Mouse (Mus musculus): ENCODE results near the gene Slc2a10. TPM values are rescaled to one million over a fixed set of nuclear protein-coding genes. Genes with fewer than 3 reads are reported as not detected.
"Not testable (repeated sequence)": the region's sequence is repeated elsewhere in the genome, so short reads cannot be mapped to it uniquely, and the experiment has no call there.

Gene Slc2a10
- polyA plus RNA-seq, 1 experiment from 2014 or later = 3.1 TPM

DNA sequence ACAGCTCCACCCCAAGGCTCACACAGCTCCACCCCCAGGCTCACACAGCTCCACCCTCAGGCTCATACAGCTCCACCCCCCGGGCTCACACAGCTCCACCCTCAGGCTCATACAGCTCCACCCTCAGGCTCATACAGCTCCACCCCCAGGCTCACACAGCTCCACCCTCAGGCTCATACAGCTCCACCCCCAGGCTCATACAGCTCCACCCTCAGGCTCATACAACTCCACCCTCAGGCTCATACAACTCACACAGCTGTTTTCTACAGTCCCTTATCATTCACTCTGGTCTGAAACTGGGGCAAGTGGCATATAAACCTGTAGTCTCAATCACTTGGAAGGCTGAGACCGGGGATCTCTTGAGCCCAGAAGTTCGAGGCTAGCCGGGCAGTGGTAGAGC, 7.9 kb downstream of the Slc2a10 start:
- not testable (repeated sequence) for ATAC-seq (ENCODE audit: low FRiP score); H3K9me3 ChIP-seq; H3K4me3 ChIP-seq; H3K36me3 ChIP-seq; H3K9ac ChIP-seq; H3K27ac ChIP-seq; H3K4me2 ChIP-seq; H3K27me3 ChIP-seq
- WGBS = 93% methylated on average over 4 of the region's 4 CpGs
- peaks cover 32% of the 10 kb centered on the region for H3K4me1 ChIP-seq (replicated peaks)

DNA sequence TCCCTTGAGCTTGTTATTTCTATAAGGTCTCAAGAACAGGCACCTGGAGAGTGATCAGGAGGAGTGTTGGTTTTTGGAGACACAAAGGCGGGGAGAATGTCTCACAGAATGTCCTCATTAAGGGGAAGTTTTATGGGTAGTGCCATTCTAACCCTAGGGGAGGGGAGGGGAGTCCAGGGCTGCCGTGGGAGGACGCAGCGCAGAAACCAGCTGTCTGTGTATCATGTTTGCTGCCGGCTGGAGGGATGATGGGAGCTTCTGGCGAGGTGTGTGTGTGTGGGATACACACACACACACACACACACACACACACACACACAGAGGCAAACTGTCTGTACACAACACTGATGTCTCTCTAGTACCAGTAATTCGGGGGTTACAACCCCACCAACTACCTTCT, 8.8 kb downstream of the Slc2a10 start:
- Histone ChIP-seq H3K9ac (no peak overlapping the region), H3K4me3 (no peak overlapping the region), H3K27me3 (0 out of 2 replicates have a peak, but pooled peaks cover 3% of the 10 kb centered on the region), H3K4me2 (no peak overlapping the region), H3K27ac (peak overlapping the region; percentile 58; the same call in 1 of the 2 replicates), H3K36me3 (no peaks in the 10 kb centered on the region), H3K9me3 (no peaks in the 10 kb centered on the region), H3K4me1 (replicated peaks) (peaks cover 32% of the 10 kb centered on the region)
- ATAC-seq (ENCODE audit: low FRiP score) = no peak
- 32% methylated on average over 7 of the region's 7 CpGs for WGBS

DNA sequence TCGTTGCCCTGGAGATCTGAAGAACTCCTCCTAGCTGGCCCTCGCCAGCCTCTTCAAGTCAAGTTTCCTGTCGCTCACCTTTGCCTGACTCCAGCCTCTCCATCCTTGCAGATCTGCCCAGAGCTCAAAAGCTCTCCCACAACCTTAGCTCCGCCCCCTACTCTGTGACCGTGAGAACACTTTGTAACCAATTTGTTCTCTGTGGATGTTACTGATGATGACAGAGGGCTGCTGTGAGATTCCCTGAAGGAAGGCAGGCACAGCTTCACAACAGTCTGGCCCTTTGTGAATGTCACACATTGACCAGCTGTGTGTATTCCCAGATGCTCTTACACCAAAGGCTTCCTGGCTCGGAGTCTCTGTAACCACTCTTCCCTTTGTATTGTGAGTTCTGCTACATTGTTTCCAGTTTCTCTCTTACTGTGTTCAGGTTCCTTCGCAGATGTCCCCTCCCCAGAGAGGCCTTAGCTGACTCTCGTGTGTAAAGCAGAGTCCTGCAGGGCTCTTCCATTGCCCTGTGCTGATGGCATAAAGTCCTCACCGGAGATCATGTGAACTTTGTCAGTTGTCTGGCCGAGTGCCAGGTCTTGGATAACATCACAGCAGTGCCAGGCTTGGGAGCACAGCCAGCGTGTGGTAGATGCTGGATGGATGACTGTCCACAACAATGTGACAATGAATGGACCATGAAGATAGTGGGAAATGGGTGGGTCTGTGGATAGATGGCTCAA, 9.4 kb downstream of the Slc2a10 start:
- Histone ChIP-seq H3K27ac (peak overlapping the region; percentile 58; the same call in 1 of the 2 replicates), H3K36me3 (no peaks in the 10 kb centered on the region), H3K27me3 (0 out of 2 replicates have a peak, but pooled peaks cover 3% of the 10 kb centered on the region), H3K9ac (no peak overlapping the region), H3K9me3 (no peaks in the 10 kb centered on the region), H3K4me3 (no peak overlapping the region), H3K4me1 (replicated peaks) (peaks cover 32% of the 10 kb centered on the region), H3K4me2 (no peak overlapping the region)
- 25% methylated on average over 11 of the region's 11 CpGs for WGBS
- 0 out of 2 replicates have a peak, but pooled peaks have one; percentile 43 for ATAC-seq (ENCODE audit: low FRiP score)

DNA sequence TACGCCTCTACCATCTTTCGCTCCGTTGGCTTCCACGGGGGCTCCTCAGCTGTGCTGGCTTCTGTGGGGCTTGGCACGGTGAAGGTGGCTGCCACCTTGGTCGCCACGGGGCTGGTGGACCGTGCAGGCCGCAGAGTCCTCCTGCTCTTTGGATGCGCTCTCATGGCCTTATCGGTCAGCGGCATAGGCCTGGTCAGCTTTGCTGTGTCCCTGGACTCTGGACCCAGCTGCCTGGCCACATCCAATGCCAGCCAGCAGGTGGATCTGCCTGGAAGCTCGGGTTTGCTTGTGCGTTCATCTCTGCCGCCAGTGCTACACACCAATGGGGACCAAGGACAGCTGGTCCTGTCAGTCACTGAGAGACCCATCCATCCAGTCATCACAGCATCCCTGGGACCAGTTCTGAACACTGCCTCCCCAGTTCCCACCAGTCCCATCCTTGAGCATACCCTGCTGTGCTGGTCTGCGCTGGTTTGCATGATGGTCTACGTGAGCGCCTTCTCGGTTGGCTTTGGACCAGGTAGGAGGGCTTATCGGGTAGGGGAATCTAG, 11.7 kb downstream of the Slc2a10 start:
- Histone ChIP-seq H3K27me3 (0 out of 2 replicates have a peak, but pooled peaks cover 3% of the 10 kb centered on the region), H3K4me2 (no peak overlapping the region), H3K9ac (no peak overlapping the region), H3K4me1 (replicated peaks) (peaks cover 31% of the 10 kb centered on the region), H3K9me3 (no peaks in the 10 kb centered on the region), H3K27ac (no peak overlapping the region), H3K36me3 (no peaks in the 10 kb centered on the region), H3K4me3 (no peak overlapping the region)
- no peak for ATAC-seq (ENCODE audit: low FRiP score)
- WGBS = 93% methylated on average over 20 of the region's 20 CpGs

DNA sequence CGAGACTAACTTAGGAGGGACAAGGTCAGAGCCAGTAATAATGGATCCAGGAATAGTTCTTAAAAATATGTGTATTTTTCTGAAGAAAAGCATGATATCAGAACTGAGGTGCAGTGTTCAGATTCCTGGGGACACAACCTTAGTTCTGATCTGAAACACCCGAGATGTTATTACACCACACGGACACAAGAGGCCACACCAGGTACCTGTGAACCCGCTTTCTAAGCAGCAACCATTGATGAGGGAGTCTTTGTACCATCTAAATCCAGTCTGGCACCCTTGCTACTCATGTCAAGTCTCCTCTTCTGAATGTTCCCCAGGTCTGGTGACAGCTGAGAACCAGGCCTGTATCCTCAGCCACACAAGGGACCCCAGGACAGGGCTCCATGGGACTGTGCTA, 22.0 kb downstream of the Slc2a10 start:
- Histone ChIP-seq H3K4me3 (no peak overlapping the region), H3K36me3 (no peaks in the 10 kb centered on the region), H3K9ac (no peak overlapping the region), H3K4me1 (replicated peaks) (no peaks in the 10 kb centered on the region), H3K9me3 (no peaks in the 10 kb centered on the region), H3K4me2 (no peak overlapping the region), H3K27me3 (no peaks in the 10 kb centered on the region), H3K27ac (no peak overlapping the region)
- no peak for ATAC-seq (ENCODE audit: low FRiP score)
- WGBS = 67% methylated on average over 4 of the region's 4 CpGs

DNA sequence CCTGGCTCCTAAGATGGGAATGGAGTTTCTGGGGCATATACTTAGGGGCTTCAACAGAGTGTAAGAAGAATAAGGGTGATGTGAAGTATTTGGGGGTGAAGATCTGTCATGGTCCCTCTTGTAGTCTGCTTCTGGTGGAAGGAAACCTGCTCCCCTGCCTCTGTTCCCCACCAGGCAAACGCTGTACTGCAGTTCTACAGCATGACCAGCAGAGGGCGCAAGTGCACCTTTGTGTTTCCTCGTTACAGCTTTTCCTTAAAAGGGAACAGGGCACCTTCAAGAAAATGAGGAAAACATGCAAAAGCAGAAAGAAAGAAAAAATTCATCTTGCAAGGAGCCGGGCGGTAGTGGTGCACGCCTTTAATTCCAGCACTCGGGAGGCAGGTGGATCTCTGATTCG, 25.5 kb downstream of the Slc2a10 start:
- no peaks in the 10 kb centered on the region for H3K9me3 ChIP-seq
- 0 out of 2 replicates have a peak, but pooled peaks have one; percentile 35 for ATAC-seq (ENCODE audit: low FRiP score)
- H3K9ac ChIP-seq = no peak overlapping the region
- no peak overlapping the region for H3K4me3 ChIP-seq
- no peak overlapping the region for H3K27ac ChIP-seq
- no peaks in the 10 kb centered on the region for H3K27me3 ChIP-seq
- H3K4me2 ChIP-seq = no peak overlapping the region
- WGBS = 19% methylated on average over 8 of the region's 8 CpGs
- no peaks in the 10 kb centered on the region for H3K36me3 ChIP-seq
- H3K4me1 ChIP-seq (replicated peaks) = peaks cover 8% of the 10 kb centered on the region

- no peaks in the 10 kb centered on the region for H3K36me3 ChIP-seq
- H3K4me1 ChIP-seq (replicated peaks) = peaks cover 11% of the 10 kb centered on the region
- no peaks in the 10 kb centered on the region for H3K9me3 ChIP-seq
- no peak overlapping the region for H3K9ac ChIP-seq
- 30% methylated on average over 6 of the region's 6 CpGs for WGBS
- no peak for ATAC-seq (ENCODE audit: low FRiP score)
- no peak overlapping the region for H3K4me3 ChIP-seq
- H3K27ac ChIP-seq = peak overlapping the region; percentile 37; the same call in 1 of the 2 replicates
- no peak overlapping the region for H3K4me2 ChIP-seq
- H3K27me3 ChIP-seq = no peaks in the 10 kb centered on the region
Observed at GRCm38 (mm10) chr2:165533789-165534188, 30.2 kb downstream of the Slc2a10 start.

GRCm38 (mm10) chr2:165540975-165541374, 37.4 kb downstream of the Slc2a10 start:
- WGBS = 82% methylated on average over 3 of the region's 3 CpGs
- Histone ChIP-seq H3K36me3 (no peaks in the 10 kb centered on the region), H3K27ac (no peak overlapping the region), H3K4me2 (no peak overlapping the region), H3K27me3 (0 out of 2 replicates have a peak, but pooled peaks cover 8% of the 10 kb centered on the region), H3K9ac (no peak overlapping the region), H3K4me1 (replicated peaks) (peaks cover 19% of the 10 kb centered on the region), H3K4me3 (no peak overlapping the region), H3K9me3 (no peaks in the 10 kb centered on the region)
- no peak for ATAC-seq (ENCODE audit: low FRiP score)

DNA sequence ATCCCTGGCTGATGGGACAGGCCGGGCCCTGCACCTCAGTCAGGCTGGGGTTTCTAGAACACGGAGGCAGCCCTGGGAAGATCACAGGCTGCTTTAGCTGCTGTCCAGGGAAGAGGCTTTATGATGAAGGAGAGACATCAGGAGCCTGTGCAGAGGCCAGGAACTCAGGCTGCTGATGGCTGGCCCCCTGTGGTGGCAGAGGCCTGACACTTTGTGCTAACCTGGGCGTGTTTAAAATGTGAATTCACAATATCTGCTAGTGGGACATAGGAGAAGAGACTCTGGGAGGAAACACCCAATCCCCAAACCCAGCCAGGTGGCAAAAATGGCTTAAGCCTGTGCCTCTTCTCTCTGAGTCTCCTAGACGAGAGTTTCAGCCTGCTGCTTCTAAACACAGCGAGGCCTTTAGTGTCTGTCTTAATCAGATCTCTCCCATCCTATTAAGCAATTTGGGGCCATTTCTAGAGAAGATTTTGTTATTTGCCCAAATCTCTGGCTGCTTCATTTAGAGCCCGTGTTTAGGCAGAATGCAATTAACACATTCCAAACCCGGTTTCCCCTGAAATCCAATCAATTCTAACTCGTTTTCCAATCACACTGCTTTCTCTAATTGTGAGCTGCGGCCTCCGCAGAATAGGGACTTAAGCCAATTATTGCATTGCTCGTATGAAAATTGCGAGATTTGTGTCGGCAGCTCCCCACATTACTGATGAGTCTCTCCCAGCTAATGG, 39.5 kb downstream of the Slc2a10 start:
- H3K36me3 ChIP-seq = no peaks in the 10 kb centered on the region
- WGBS = 48% methylated on average over 13 of the region's 13 CpGs
- H3K4me1 ChIP-seq (replicated peaks) = peaks cover 25% of the 10 kb centered on the region
- H3K4me2 ChIP-seq = no peak overlapping the region
- no peak overlapping the region for H3K4me3 ChIP-seq
- no peaks in the 10 kb centered on the region for H3K9me3 ChIP-seq
- H3K9ac ChIP-seq = peak overlapping the region; percentile 35; the same call in 1 of the 2 replicates
- 0 out of 2 replicates have a peak, but pooled peaks cover 8% of the 10 kb centered on the region for H3K27me3 ChIP-seq
- H3K27ac ChIP-seq = peak overlapping the region; percentile 86
- no peak for ATAC-seq (ENCODE audit: low FRiP score)

DNA sequence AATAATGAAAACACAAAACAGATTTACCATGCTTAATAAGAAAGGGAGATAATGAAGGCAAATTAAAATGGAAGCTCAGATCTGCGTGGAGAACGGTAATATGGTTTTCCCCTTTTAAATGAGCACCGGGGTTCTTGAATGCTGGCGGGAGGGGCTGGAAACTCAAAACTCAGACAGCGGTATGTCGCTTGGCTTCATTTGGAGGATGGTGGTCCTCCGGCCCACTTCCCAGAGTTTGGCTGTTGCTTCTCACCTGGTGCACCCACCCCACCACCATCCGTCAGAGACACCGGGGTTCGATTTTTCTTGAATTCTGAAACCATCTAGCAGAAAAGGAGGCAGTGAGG, 40.1 kb downstream of the Slc2a10 start:
- H3K4me3 ChIP-seq = no peak overlapping the region
- H3K9ac ChIP-seq = no peak overlapping the region
- WGBS = 76% methylated on average over 10 of the region's 10 CpGs
- peaks cover 29% of the 10 kb centered on the region for H3K4me1 ChIP-seq (replicated peaks)
- no peaks in the 10 kb centered on the region for H3K9me3 ChIP-seq
- H3K36me3 ChIP-seq = no peaks in the 10 kb centered on the region
- H3K4me2 ChIP-seq = no peak overlapping the region
- H3K27ac ChIP-seq = peak overlapping the region; percentile 86
- no peak for ATAC-seq (ENCODE audit: low FRiP score)
- 0 out of 2 replicates have a peak, but pooled peaks cover 8% of the 10 kb centered on the region for H3K27me3 ChIP-seq

DNA sequence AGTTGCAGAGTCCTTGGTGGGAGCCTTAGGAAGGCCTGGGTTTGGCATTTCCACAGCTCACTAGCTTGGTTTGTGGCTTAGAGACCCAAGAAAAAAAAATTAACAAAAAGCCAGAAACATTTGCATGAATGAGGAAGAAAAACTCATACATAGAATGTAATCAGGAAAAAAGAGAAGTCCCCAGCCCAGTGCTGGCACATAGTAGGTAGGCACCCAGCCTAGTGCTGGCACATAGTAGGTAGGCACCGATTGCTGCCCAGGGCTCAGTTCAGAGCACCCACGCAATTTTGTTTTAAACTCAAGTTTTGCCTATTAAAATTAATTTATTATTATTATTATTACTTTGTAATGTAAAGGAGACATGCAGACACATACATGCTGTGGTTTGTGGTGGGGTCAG, 42.1 kb downstream of the Slc2a10 start:
- Histone ChIP-seq H3K27ac (no peak overlapping the region), H3K9ac (no peak overlapping the region), H3K4me3 (no peak overlapping the region), H3K4me2 (no peak overlapping the region), H3K9me3 (no peaks in the 10 kb centered on the region), H3K4me1 (replicated peaks) (peaks cover 32% of the 10 kb centered on the region), H3K27me3 (0 out of 2 replicates have a peak, but pooled peaks cover 5% of the 10 kb centered on the region), H3K36me3 (no peaks in the 10 kb centered on the region)
- ATAC-seq (ENCODE audit: low FRiP score) = no peak
- 90% methylated on average over 2 of the region's 2 CpGs for WGBS

DNA sequence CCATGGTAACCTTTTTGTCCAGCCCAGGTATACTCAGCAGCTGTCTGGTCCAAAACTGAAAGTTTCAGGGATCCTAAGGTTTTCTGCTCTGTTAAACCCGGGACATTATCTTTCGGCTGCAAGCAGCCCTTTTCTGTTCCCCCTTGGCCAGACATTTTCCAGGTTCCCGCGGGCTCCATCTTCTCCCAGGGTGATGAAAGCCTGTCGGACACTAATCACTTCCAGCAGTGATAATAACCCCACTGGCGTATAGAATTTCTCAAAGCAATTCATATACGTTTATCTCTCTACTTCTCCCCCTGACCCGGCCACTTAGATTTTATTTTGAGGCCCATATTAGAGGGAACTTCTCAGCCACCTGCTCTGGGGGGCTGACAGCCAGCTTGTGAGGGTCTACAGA, 42.8 kb downstream of the Slc2a10 start:
- no peak for ATAC-seq (ENCODE audit: low FRiP score)
- Histone ChIP-seq H3K4me3 (no peak overlapping the region), H3K4me2 (no peak overlapping the region), H3K4me1 (replicated peaks) (peaks cover 32% of the 10 kb centered on the region), H3K27me3 (no peaks in the 10 kb centered on the region), H3K36me3 (no peaks in the 10 kb centered on the region), H3K9me3 (no peaks in the 10 kb centered on the region), H3K9ac (no peak overlapping the region), H3K27ac (no peak overlapping the region)
- WGBS = 60% methylated on average over 8 of the region's 8 CpGs
